ENCODE assay signal across 30 mouse cellular contexts in the genomic region with DNA sequence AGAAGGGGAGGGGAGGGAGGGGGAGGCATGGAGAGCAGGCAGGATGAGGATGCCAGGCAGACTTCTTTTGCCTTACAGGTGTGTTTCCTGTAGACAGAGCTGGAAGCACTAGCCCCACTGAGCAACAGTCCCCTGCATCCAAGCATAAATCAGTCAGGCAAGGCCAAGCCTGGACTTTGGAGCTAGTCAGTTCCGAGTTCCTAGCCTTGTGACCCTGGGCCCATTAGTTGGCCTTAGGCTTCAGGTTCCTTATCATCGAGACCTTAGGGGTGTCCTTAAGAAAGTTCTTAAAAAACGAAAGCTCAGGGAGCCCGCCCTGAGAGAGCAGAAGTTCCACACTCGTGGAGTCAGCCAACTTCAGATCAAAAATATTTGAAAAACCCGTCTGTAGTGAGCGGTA. TPM values are rescaled to one million over a fixed set of nuclear protein-coding genes. Genes with fewer than 3 reads are reported as not detected.
DNase-seq lines count a peak whose midpoint lies in the region; TF ChIP-seq lines count a peak whose summit lies in the region.
"Had no signal": no experiment of that assay in that cellular context is flagged by ENCODE, and none has a peak within 500 bp of the region (broad histone marks: within the 10 kb centered on the region; RNA-seq: fewer than 3 reads in every experiment).

No protein-coding gene starts in this region.

- no peak for TF ChIP-seq POLR2A in small intestine, adult 2 months (IDR thresholded peaks at IDR 0.05; ENCODE audit: low read depth, low read length)

- no peak for TF ChIP-seq CTCF in small intestine, adult 2 months (IDR thresholded peaks at IDR 0.05; ENCODE audit: extremely low read depth, insufficient read length, insufficient replicate concordance, low read depth, low read length)

- WGBS in small intestine, adult 2 months, result 70% methylated on average over 7 of the region's 7 CpGs

- H3K4me1 ChIP-seq in small intestine, adult 2 months (ENCODE audit: control insufficient read depth, insufficient read depth, insufficient read length, low read length), result peaks cover 3% of the 10 kb centered on the region; the same call in 1 of the 2 replicates
- H3K4me1 ChIP-seq: embryonic facial prominence, embryonic 12.5 days; embryonic facial prominence, embryonic 15.5 days had no signal

- no peak overlapping the region for H3K4me3 ChIP-seq in small intestine, adult 2 months (ENCODE audit: low read depth, low read length)
- H3K4me3 ChIP-seq: embryonic facial prominence, embryonic 12.5 days; embryonic facial prominence, embryonic 15.5 days; heart, adult 2 months; heart, embryonic 10.5 days; heart, embryonic 13.5 days had no signal

- H3K36me3 ChIP-seq in small intestine, adult 2 months (ENCODE audit: control insufficient read depth, insufficient read depth, low read length), result no peaks in the 10 kb centered on the region
- H3K36me3 ChIP-seq: embryonic facial prominence, embryonic 12.5 days; embryonic facial prominence, embryonic 15.5 days; G1E; heart, embryonic 13.5 days had no signal

- peak; percentile 50 for DNase-seq in adrenal gland, adult 8-10 months
- no peak for DNase-seq in adrenal gland, adult 18-20 months (ENCODE audit: low spot score in 2 of 2)
- peak; percentile 36 for DNase-seq in kidney, adult 11 months
- no peak for DNase-seq in kidney, adult 8-10 months
- peak; percentile 47 for DNase-seq in kidney, adult 9 months
- no peak for DNase-seq in kidney, postnatal 4 days
- DNase-seq: adrenal gland, postnatal 25 days; B cell, adult 2 months; cerebellum, adult 18-20 months; cerebellum, adult 9-10 months; cerebellum, postnatal 14 days; forebrain, postnatal 0 days; gastrocnemius, postnatal 10 days; gastrocnemius, postnatal 36 days; heart, adult 2 months; heart, postnatal 14 days; heart, postnatal 4 days had no signal

- H3K27me3 ChIP-seq in small intestine, adult 2 months (ENCODE audit: control insufficient read depth, insufficient read depth, low read length), result no peaks in the 10 kb centered on the region
- H3K27me3 ChIP-seq: CH12.LX; embryonic facial prominence, embryonic 15.5 days; heart, embryonic 13.5 days; Patski had no signal

- H3K27ac ChIP-seq in small intestine, adult 2 months (ENCODE audit: insufficient read depth, low read depth, low read length), result peak overlapping the region; percentile 9; the same call in 1 of the 2 replicates
- H3K27ac ChIP-seq: embryonic facial prominence, embryonic 12.5 days; embryonic facial prominence, embryonic 15.5 days; heart, adult 2 months; heart, embryonic 10.5 days; heart, embryonic 13.5 days; hindbrain, embryonic 14.5 days; hindbrain, postnatal 0 days had no signal

RNA-seq across cellular contexts. Expression of a gene that starts 10.9 kb away (rescaled TPM):
- total RNA-seq in adrenal gland, adult 8-10 months (2022), result 1 to 10 TPM in 1 of 4 experiments, under 1 TPM in 3; 0.74 to 1.5 (median 0.83) TPM
- 1 to 10 TPM in 1 of 2 experiments, under 1 TPM in 1; 0.66 to 1.4 TPM for total RNA-seq in adrenal gland, adult 18-20 months (2021)
- 75.6 and 106 TPM in 2 replicates for polyA plus RNA-seq in small intestine, adult 2 months (2012; rRNA removed)
- polyA plus RNA-seq: G1E had no signal

RNA-seq across cellular contexts. Expression of a gene that starts 34.2 kb away (rescaled TPM):
- total RNA-seq in adrenal gland, adult 8-10 months (2022), result not detected
- total RNA-seq in adrenal gland, adult 18-20 months (2021), result not detected
- not detected in 2 replicates for polyA plus RNA-seq in small intestine, adult 2 months (2012; rRNA removed)
- total RNA-seq: adrenal gland, postnatal 25 days; CH12.LX; gastrocnemius, postnatal 10 days; gastrocnemius, postnatal 36 days; granulocyte monocyte progenitor cell, adult 5-6 weeks; heart, adult 2 months; heart, postnatal 14 days; heart, postnatal 4 days had no signal
- polyA plus RNA-seq: embryonic facial prominence, embryonic 15.5 days; G1E; heart, adult 2 months; heart, embryonic 10.5 days; heart, embryonic 13.5 days; heart, embryonic 16.5 days; inflammation-experienced regulatory T-cells, adult 6 months; Patski had no signal

RNA-seq across cellular contexts. Expression of a gene that starts 43.5 kb away (rescaled TPM):
- 1 to 10 TPM; 3.8 to 6.6 (median 4.5) TPM for total RNA-seq in adrenal gland, adult 8-10 months (2022)
- 1 to 10 TPM; 2.5 to 3.3 TPM for total RNA-seq in adrenal gland, adult 18-20 months (2021)
- 0.75 and 0.85 TPM in 2 replicates for polyA plus RNA-seq in small intestine, adult 2 months (2012; rRNA removed)

Comparison
In these comparisons a context has a peak if more than half of its experiments do, and no peak if none do; other contexts are left out.
1. DNase-seq: peak in adrenal gland, adult 8-10 months (single experiment), kidney, adult 11 months (single experiment) and kidney, adult 9 months (single experiment); none in adrenal gland, adult 18-20 months (0 of 2), kidney, adult 8-10 months (0 of 2) and kidney, postnatal 4 days (0 of 2).